Mouse (Mus musculus): ENCODE measurements around the gene Insl6. TPM values are rescaled to one million over a fixed set of nuclear protein-coding genes. Genes with fewer than 3 reads are reported as not detected.

The Insl6 gene
- total RNA-seq, 2 experiments from 2014 or later = 0.81 TPM; not detected in 1

DNA sequence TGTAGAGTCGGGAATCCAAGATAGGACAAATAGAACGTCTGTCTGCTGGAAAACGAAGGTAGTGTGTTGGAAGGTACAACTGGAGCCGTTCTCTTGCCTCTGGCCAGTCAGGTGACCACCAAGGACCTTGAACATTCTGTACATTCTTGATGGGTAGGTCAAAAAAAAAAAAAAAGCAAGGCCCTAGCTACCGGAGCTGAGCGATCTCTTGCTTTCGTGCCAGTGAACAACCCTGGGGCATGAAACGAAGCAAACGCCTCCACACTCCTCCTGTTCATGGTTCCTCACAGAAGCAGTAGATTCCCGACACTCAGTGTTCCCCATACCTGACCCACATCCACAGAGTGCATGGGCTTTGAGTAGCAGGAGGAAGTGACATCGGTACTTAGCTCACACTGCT lies 31.1 kb upstream of the Insl6 start:
- ATAC-seq (ENCODE audit: poor library complexity, severe bottlenecking) = no peak

GRCm38 (mm10) chr19:29354895-29355877 lies 30.0 kb upstream of the Insl6 start:
- peak; percentile 97 for ATAC-seq (ENCODE audit: poor library complexity, severe bottlenecking)

DNA sequence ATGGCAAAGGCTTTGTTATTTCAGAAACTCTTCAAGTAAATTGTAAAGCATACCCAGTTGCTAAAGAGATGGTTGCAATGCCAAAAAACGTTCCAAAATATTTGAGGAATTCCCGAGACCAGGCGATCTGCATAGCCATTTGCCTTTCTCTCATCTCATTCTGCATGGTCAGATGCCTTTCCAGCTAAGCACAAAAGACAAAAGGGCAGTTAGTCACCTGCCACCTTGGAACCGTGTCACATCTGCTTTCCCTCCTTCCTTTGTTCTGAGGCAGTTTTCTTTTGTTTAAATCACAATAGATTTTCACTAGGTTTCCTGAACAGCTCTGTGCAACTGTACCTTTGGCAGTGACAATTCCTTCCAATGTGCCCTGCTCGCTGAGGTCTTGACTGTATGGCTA lies 25.8 kb upstream of the Insl6 start:
- ATAC-seq (ENCODE audit: poor library complexity, severe bottlenecking) = no peak

DNA sequence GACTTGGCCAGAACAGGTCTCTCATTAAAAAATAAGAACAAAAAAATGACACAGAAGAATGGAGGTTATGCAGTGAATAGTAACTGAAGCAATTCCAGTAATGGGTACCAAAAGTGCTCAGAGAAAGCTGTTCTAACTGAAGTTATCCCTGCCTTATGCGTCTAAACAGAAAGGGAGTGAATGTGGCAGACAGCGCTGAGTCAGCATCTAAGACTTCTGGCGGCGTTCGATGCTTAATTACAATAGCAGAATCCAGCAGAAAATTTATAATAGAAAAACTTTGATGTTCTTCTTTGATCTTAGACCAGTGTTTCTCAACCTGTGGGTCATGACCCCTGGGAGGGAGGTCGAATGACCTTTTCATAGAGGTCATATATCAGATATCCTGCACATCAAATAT lies 20.5 kb upstream of the Insl6 start:
- ATAC-seq (ENCODE audit: poor library complexity, severe bottlenecking) = no peak

DNA sequence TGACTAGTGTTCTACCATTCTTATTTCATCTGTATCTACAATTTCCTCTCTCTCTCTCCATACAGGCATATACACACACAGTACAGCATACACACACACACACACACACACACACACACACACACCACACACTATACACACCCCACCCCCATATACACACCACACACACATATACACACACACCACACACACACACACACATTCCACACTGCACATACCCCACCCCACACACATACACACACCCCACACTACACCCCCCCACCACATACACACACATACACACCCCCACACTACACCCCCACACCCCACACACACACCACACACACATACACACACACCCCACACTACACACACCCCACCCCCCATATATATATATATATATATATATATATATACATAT lies 19.7 kb upstream of the Insl6 start:
- ATAC-seq (ENCODE audit: poor library complexity, severe bottlenecking) = no peak

- no peak for ATAC-seq (ENCODE audit: poor library complexity, severe bottlenecking)
Observed at GRCm38 (mm10) chr19:29342281-29342680, 17.1 kb upstream of the Insl6 start.

DNA sequence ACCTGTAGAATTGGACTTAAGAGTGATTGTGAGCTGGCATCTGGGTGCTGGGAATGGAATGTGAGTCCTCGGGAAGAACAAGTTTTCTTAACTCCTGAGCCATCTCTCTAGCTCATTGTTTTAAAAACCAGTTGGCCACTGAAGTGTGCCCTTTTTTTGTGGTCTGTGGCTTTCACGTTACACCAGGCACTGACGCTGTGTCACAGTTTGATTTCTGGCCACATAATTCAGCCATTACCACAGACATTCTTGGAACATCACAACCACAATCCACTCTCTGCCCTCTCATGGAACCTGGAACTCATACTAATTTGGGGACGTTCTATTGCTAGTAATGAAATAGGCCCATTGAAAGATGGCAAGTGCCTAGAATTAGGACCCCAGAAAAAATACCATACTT lies 15.9 kb upstream of the Insl6 start:
- no peak for ATAC-seq (ENCODE audit: poor library complexity, severe bottlenecking)

DNA sequence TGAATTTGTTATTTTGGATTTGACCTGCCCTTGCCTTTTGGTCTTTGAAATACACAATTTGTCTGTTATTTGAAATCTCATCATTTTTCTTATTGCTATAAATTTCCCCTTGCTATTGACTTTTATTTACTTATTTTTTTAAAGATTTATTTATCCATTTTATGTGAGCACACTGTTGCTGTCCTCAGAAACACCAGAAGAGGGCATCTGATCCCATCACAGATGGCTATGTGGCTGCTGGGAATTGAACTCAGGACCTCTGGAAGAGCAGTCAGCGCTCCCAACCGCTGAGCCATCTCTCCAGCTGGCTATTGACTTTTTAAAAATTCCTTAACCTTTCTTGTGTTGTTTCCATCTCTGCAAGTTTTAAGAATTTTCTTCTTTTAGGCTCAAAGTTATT lies 11.5 kb upstream of the Insl6 start:
- no peak for ATAC-seq (ENCODE audit: poor library complexity, severe bottlenecking)

- ATAC-seq (ENCODE audit: poor library complexity, severe bottlenecking) = no peak
Observed at GRCm38 (mm10) chr19:29334068-29334745, 9.1 kb upstream of the Insl6 start, which contains the start of gene Rln1. Gene Rln1, minus strand, starts transcription at chr19:29334670.

- no peak for ATAC-seq (ENCODE audit: poor library complexity, severe bottlenecking)
Observed at GRCm38 (mm10) chr19:29326822-29327552, 1.8 kb upstream of the Insl6 start.

- ATAC-seq (ENCODE audit: poor library complexity, severe bottlenecking) = no peak
Observed at GRCm38 (mm10) chr19:29326396-29326795, 1.2 kb upstream of the Insl6 start.

- no peak for ATAC-seq (ENCODE audit: poor library complexity, severe bottlenecking)
Observed at GRCm38 (mm10) chr19:29325852-29326180, 660 bp upstream of the Insl6 start.

GRCm38 (mm10) chr19:29323416-29324049 lies 1.6 kb downstream of the Insl6 start:
- no peak for ATAC-seq (ENCODE audit: poor library complexity, severe bottlenecking)

DNA sequence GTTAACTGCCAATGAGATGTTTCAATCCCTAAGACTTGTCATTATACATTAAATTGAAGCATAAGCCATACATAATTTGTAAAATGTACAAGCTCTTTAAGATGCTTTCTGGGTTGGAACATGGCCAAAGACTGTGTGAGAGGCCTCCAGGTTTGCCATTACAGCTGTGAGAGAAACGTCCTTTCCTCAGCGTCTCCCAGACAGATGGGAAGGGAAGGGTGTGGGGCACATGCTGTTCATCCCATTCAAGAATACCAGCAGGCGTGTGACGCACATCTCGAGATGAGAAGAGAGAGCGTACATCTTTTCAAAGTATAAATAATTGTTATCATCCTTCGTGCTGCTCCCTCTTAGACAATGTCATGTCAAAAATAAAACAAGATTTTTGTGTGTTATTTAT lies 12.5 kb downstream of the Insl6 start:
- ATAC-seq (ENCODE audit: poor library complexity, severe bottlenecking) = no peak

GRCm38 (mm10) chr19:29311791-29312190 lies 13.4 kb downstream of the Insl6 start:
- no peak for ATAC-seq (ENCODE audit: poor library complexity, severe bottlenecking)

- ATAC-seq (ENCODE audit: poor library complexity, severe bottlenecking) = no peak
Observed at GRCm38 (mm10) chr19:29308832-29309231, 16.3 kb downstream of the Insl6 start.

GRCm38 (mm10) chr19:29302119-29302518 lies 23.0 kb downstream of the Insl6 start:
- no peak for ATAC-seq (ENCODE audit: poor library complexity, severe bottlenecking)

- ATAC-seq (ENCODE audit: poor library complexity, severe bottlenecking) = no peak
Observed at GRCm38 (mm10) chr19:29300919-29301318, 24.2 kb downstream of the Insl6 start.

DNA sequence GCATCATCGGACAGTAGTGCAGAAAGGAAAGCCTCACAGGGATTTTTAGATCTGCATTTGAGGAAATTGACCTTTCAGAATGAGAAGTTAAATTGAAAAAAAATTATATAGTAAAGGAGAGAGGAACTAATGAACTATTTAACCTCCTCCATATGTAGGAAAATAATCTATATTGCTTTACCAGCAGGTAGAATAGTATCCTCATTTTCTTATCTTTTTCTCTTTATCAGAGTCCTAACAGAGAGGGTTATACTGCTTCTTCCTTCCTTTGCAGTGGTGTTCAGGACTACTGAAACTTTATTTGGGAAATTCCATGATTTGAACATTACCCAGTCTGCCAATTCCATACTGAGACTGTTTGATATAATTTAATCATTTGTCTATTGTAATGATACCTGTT lies 27.8 kb downstream of the Insl6 start:
- no peak for ATAC-seq (ENCODE audit: poor library complexity, severe bottlenecking)

DNA sequence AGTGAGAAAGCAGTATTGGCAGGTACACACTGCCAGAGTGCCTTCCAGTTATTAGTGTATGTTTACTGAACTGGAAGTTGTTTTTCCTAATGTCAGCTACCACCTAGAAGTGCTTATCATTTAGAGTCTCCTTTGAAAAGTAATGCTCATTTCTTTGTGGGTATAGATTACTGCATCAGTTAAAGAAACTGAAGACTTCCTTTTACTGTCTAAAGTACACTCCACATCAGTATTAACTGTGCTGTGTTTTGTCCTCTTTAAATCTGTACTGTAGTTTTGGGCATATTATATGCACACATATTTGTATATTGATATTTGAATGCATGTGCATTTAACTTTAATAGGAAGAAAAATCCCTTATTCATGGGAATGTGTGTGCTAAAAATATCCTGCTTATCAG lies 29.0 kb downstream of the Insl6 start:
- no peak for ATAC-seq (ENCODE audit: poor library complexity, severe bottlenecking)

DNA sequence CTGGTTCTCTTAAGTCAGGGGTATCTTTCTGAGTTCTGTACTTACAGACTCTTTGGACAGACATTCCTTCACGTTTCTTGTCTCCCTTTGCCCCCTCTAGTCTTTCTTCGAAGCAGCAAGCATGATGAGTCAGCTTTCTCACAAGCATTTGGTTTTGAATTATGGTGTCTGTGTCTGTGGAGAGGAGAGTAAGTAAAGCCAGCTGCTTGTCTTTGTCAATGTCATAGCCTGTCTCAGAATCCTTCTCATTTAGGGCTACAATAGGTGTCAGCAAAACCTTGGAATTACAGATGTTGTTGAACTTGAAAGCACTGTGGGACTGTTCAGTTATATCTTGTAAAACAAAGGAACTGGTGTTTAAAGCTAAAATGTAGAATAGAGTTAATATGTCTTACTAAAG lies 30.4 kb downstream of the Insl6 start:
- ATAC-seq (ENCODE audit: poor library complexity, severe bottlenecking) = no peak
